Mouse (Mus musculus): ENCODE measurements around the gene Orm1.

DNA sequence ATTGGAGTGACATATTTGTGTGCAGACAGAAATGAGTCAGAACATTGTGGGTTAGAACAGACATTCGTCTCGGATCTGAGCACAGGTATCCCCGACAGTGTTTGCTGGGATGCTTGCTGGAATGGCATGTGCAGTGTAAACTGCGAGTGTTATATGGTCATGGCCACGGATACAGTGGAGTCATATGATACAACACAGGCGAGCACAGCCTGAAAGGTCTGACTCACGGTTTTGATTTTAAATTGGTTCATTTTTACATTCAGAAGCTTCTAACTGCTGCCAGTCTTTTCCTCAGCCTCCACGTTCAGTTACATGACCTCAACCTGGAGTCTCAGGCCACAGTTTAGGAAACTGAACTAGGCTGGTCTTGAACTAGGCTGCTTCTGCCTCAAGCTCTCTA lies 47.5 kb upstream of the Orm1 start:
- TF ChIP-seq SRF (IDR thresholded peaks at IDR 0.05; ENCODE audit: control insufficient read depth, insufficient read length, low read depth) (no peak), POLR2A (IDR thresholded peaks at IDR 0.05; ENCODE audit: insufficient read length, low read depth) (no peak), TCF12 (IDR thresholded peaks at IDR 0.05; ENCODE audit: insufficient read depth, poor library complexity, severe bottlenecking) (no peak), MAX (IDR thresholded peaks at IDR 0.05; ENCODE audit: low read depth) (no peak), CEBPB (IDR thresholded peaks at IDR 0.05; ENCODE audit: insufficient read depth, poor library complexity, severe bottlenecking) (no peak), MYOD1 (IDR thresholded peaks at IDR 0.05; ENCODE audit: control insufficient read depth in 1 of 3, insufficient read length in 2 of 3, low read depth in 2 of 3) (no peak), MYOG (IDR thresholded peaks at IDR 0.05; ENCODE audit: control insufficient read depth in 1 of 3, insufficient read depth in 1 of 3, insufficient read length in 2 of 3, low read depth in 2 of 3) (no peak), POLR2AphosphoS2 (IDR thresholded peaks at IDR 0.05; ENCODE audit: insufficient read length, low read depth) (no peak), E2F4 (IDR thresholded peaks at IDR 0.05; ENCODE audit: insufficient read depth) (no peak)

Data from myocyte (in vitro differentiated cells).